Mouse (Mus musculus) embryonic fibroblast, embryonic 13.5 days (primary cell): ENCODE data around the gene Ephb1. TPM values are rescaled to one million over a fixed set of nuclear protein-coding genes. Genes with fewer than 3 reads are reported as not detected.

ENCODE experiments used
- H3K27ac ChIP-seq: 2 replicates; pipeline ENCODE4 v1.5.1; 2012; ENCODE audit warnings: low read length, control low read depth, inconsistent platforms; ENCODE audit not compliant: insufficient read depth
- H3K4me1 ChIP-seq: 2 replicates; pipeline ENCODE4 v1.6.1; 2011; ENCODE audit warnings: low read length; ENCODE audit not compliant: control insufficient read depth, insufficient read depth
- H3K4me3 ChIP-seq: 2 replicates; pipeline ENCODE4 v1.5.1; 2011; ENCODE audit warnings: mild to moderate bottlenecking, control low read depth, low read length; ENCODE audit not compliant: insufficient read depth
- CTCF ChIP-seq: IDR thresholded peaks from 2 replicates; pipeline ENCODE4 v1.5.1; 2011; ENCODE audit warnings: mild to moderate bottlenecking, control low read depth, low read length, moderate library complexity, borderline replicate concordance; ENCODE audit not compliant: insufficient read depth
- POLR2A ChIP-seq: IDR thresholded peaks from 2 replicates; pipeline ENCODE4 v1.6.1; 2011; ENCODE audit warnings: low read depth, mild to moderate bottlenecking, control low read depth, low read length, moderate library complexity
- polyA plus RNA-seq: library from polyadenylated mRNA; stranded (reverse); fragments of >200 nt; gene quantifications from 2 replicates; pipeline ENCODE4 v1.2.4, GENCODE M21; 2011; ENCODE audit warnings: low read depth; ENCODE audit not compliant: missing spikeins, insufficient read length

Gene Ephb1
- polyA plus RNA-seq, 1 experiment, result 0.18 TPM

- H3K4me1 ChIP-seq, result no peaks in the 10 kb centered on the region
- TF ChIP-seq POLR2A, result no peak
- no peak for TF ChIP-seq CTCF
- H3K4me3 ChIP-seq, result no peak overlapping the region
- no peak overlapping the region for H3K27ac ChIP-seq
Observed at GRCm38 (mm10) chr9:102189406-102189805, 165.1 kb downstream of the Ephb1 start.

GRCm38 (mm10) chr9:102183663-102184274, 170.7 kb downstream of the Ephb1 start:
- Histone ChIP-seq H3K4me1 (no peaks in the 10 kb centered on the region), H3K27ac (no peak overlapping the region), H3K4me3 (no peak overlapping the region)
- no peak for TF ChIP-seq CTCF
- TF ChIP-seq POLR2A, result no peak

GRCm38 (mm10) chr9:102181810-102182490, 172.5 kb downstream of the Ephb1 start:
- no peak for TF ChIP-seq CTCF
- no peak for TF ChIP-seq POLR2A
- Histone ChIP-seq H3K4me3 (no peak overlapping the region), H3K27ac (no peak overlapping the region), H3K4me1 (no peaks in the 10 kb centered on the region)

GRCm38 (mm10) chr9:102181276-102181675, 173.2 kb downstream of the Ephb1 start:
- Histone ChIP-seq H3K4me3 (no peak overlapping the region), H3K27ac (no peak overlapping the region), H3K4me1 (no peaks in the 10 kb centered on the region)
- no peak for TF ChIP-seq CTCF

GRCm38 (mm10) chr9:102180486-102180885, 174.0 kb downstream of the Ephb1 start:
- Histone ChIP-seq H3K27ac (no peak overlapping the region), H3K4me3 (no peak overlapping the region), H3K4me1 (no peaks in the 10 kb centered on the region)
- TF ChIP-seq CTCF (no peak), POLR2A (no peak)

- no peak for TF ChIP-seq CTCF
- TF ChIP-seq POLR2A, result no peak
- H3K4me1 ChIP-seq, result no peaks in the 10 kb centered on the region
- no peak overlapping the region for H3K27ac ChIP-seq
- H3K4me3 ChIP-seq, result no peak overlapping the region
Observed at GRCm38 (mm10) chr9:102180070-102180469, 174.4 kb downstream of the Ephb1 start.

- Histone ChIP-seq H3K4me1 (no peaks in the 10 kb centered on the region), H3K4me3 (no peak overlapping the region), H3K27ac (no peak overlapping the region)
- TF ChIP-seq POLR2A, result no peak
- TF ChIP-seq CTCF, result no peak
Observed at GRCm38 (mm10) chr9:102169706-102170105, 184.8 kb downstream of the Ephb1 start.

GRCm38 (mm10) chr9:102155876-102156275, 198.6 kb downstream of the Ephb1 start:
- no peak for TF ChIP-seq POLR2A
- H3K4me3 ChIP-seq, result no peak overlapping the region
- no peaks in the 10 kb centered on the region for H3K4me1 ChIP-seq
- H3K27ac ChIP-seq, result no peak overlapping the region

GRCm38 (mm10) chr9:102139181-102139580, 215.3 kb downstream of the Ephb1 start:
- Histone ChIP-seq H3K4me3 (no peak overlapping the region), H3K4me1 (no peaks in the 10 kb centered on the region), H3K27ac (no peak overlapping the region)
- TF ChIP-seq CTCF, result no peak
- no peak for TF ChIP-seq POLR2A

GRCm38 (mm10) chr9:102138671-102139070, 215.8 kb downstream of the Ephb1 start:
- H3K4me3 ChIP-seq, result no peak overlapping the region
- H3K27ac ChIP-seq, result no peak overlapping the region
- TF ChIP-seq CTCF (no peak), POLR2A (no peak)
- H3K4me1 ChIP-seq, result no peaks in the 10 kb centered on the region

GRCm38 (mm10) chr9:102138187-102138586, 216.3 kb downstream of the Ephb1 start:
- no peaks in the 10 kb centered on the region for H3K4me1 ChIP-seq
- TF ChIP-seq CTCF (no peak), POLR2A (no peak)
- no peak overlapping the region for H3K27ac ChIP-seq

More at GRCm38 (mm10) chr9:102138187-102138586, 216.3 kb downstream of the Ephb1 start:
- H3K4me3 ChIP-seq, result no peak overlapping the region
